Mouse (Mus musculus) olfactory bulb, adult 2 months (tissue): ENCODE results near the gene 4933430I17Rik.

Experiments
- CTCF ChIP-seq: fragments of 200-500 bp; IDR thresholded peaks from 2 replicates; pipeline ENCODE4 v1.5.1; 2012; ENCODE audit warnings: low read depth, mild to moderate bottlenecking, low read length, moderate library complexity; ENCODE audit not compliant: insufficient read depth
- POLR2A ChIP-seq: fragments of 200-500 bp; IDR thresholded peaks from 2 replicates; pipeline ENCODE4 v1.6.1; 2012; ENCODE audit warnings: mild to moderate bottlenecking, low read depth, low read length, moderate library complexity; ENCODE audit not compliant: insufficient read depth

- no peak for TF ChIP-seq CTCF
- TF ChIP-seq POLR2A = no peak
Measured at GRCm38 (mm10) chr4:62501534-62501933, 23.6 kb upstream of the 4933430I17Rik start.
